In genomic region chr7:63879583-63879982, GRCm38 (mm10) we compare ENCODE assay signal across 13 mouse cellular contexts. TPM values are rescaled to one million over a fixed set of nuclear protein-coding genes. Genes with fewer than 3 reads are reported as not detected.
DNase-seq lines count a peak whose midpoint lies in the region.
"Had no signal": no experiment of that assay in that cellular context is flagged by ENCODE, and none has a peak within 500 bp of the region (broad histone marks: within the 10 kb centered on the region; RNA-seq: fewer than 3 reads in every experiment).

No protein-coding gene starts in this region.

- DNase-seq in cerebellum, adult 9-11 months: peak; percentile 70
- no peak for DNase-seq in cerebellum, adult 11 months
- DNase-seq in heart, adult 18-20 months: peak; percentile 65 to 66
- no peak for DNase-seq in heart, adult 8-10 months (ENCODE audit: low spot score)
- peak; percentile 64 to 72 for DNase-seq in left cerebral cortex, postnatal 14 days (ENCODE audit: low spot score in 2 of 2)
- no peak for DNase-seq in left cerebral cortex, adult 8-10 months (ENCODE audit: low spot score in 2 of 2)
- DNase-seq in cerebellum, postnatal 25 days: peak; percentile 68 to 72
- DNase-seq in kidney, postnatal 36 days: no peak
- DNase-seq: kidney, adult 11 months; kidney, postnatal 4 days; thymus, adult 2 months had no signal

- intact Hi-C loops in left cerebral cortex, postnatal 14 days (cut with DNase I): no loop called here

RNA-seq across cellular contexts. Expression of gene E030018B13Rik, which starts 37.1 kb away (rescaled TPM):
- total RNA-seq in heart, adult 18-20 months (2021): not detected
- total RNA-seq in heart, adult 8-10 months (2022): not detected
- not detected for total RNA-seq in left cerebral cortex, postnatal 14 days (2021)
- total RNA-seq in left cerebral cortex, adult 8-10 months (2022): not detected
- total RNA-seq: adrenal gland, adult 18-20 months; neutrophil, adult 5-6 weeks had no signal

RNA-seq across cellular contexts. Expression of gene Klf13, which starts 59.1 kb away (rescaled TPM):
- total RNA-seq in heart, adult 18-20 months (2021): 10 to 100 TPM; 42.9 to 59.3 TPM
- 10 to 100 TPM; 39.6 to 53.1 (median 47.7) TPM for total RNA-seq in heart, adult 8-10 months (2022)
- 100 to 1,000 TPM; 168 to 175 TPM for total RNA-seq in left cerebral cortex, postnatal 14 days (2021)
- 100 to 1,000 TPM; 138 to 154 (median 144) TPM for total RNA-seq in left cerebral cortex, adult 8-10 months (2022)

Comparison
In these comparisons a context has a peak if more than half of its experiments do, and no peak if none do; other contexts are left out.
1. DNase-seq: peak in cerebellum, adult 9-11 months (single experiment), heart, adult 18-20 months (2 of 2), left cerebral cortex, postnatal 14 days (2 of 2) and cerebellum, postnatal 25 days (2 of 2); none in cerebellum, adult 11 months (single experiment), heart, adult 8-10 months (single experiment), left cerebral cortex, adult 8-10 months (0 of 2) and kidney, postnatal 36 days (0 of 2).